Mouse (Mus musculus) liver, embryonic 16.5 days (tissue): ENCODE results near the gene Pik3r6. TPM values are rescaled to one million over a fixed set of nuclear protein-coding genes. Genes with fewer than 3 reads are reported as not detected.

ENCODE experiments used
- ATAC-seq: fragments of 200-750 bp; cut with Nextera tagmentation; 2 replicates; pipeline ENCODE4 v1.8.0; 2017; ENCODE audit warnings: low read depth, mild to moderate bottlenecking, moderate number of reproducible peaks, moderate library complexity
- H3K27ac ChIP-seq: fragments of 300-500 bp; sonication (generic); 2 replicates; pipeline ENCODE4 v1.5.1; 2014; ENCODE audit warnings: mild to moderate bottlenecking, low read length
- H3K27me3 ChIP-seq: fragments of 300-500 bp; sonication (generic); 2 replicates; pipeline ENCODE4 v1.6.1; 2014; ENCODE audit warnings: low read depth, low read length, mixed read lengths; ENCODE audit not compliant: control insufficient read depth, insufficient read depth
- H3K36me3 ChIP-seq: fragments of 300-500 bp; sonication (generic); 2 replicates; pipeline ENCODE4 v1.6.1; 2014; ENCODE audit warnings: mild to moderate bottlenecking; ENCODE audit not compliant: control insufficient read depth, insufficient read depth
- H3K4me1 ChIP-seq: fragments of 300-500 bp; sonication (generic); 2 replicates; pipeline ENCODE4 v1.6.1; 2014; ENCODE audit warnings: low read depth, low read length, mixed read lengths; ENCODE audit not compliant: control insufficient read depth
- H3K4me2 ChIP-seq: fragments of 300-500 bp; sonication (generic); 2 replicates; pipeline ENCODE4 v1.6.1; 2014; ENCODE audit warnings: low read depth, low read length, mixed read lengths
- H3K4me3 ChIP-seq: fragments of 300-500 bp; sonication (generic); 2 replicates; pipeline ENCODE4 v1.5.1; 2014; ENCODE audit warnings: low read depth, mild to moderate bottlenecking, low read length
- H3K9ac ChIP-seq: fragments of 300-500 bp; sonication (generic); 2 replicates; pipeline ENCODE4 v1.6.1; 2014; ENCODE audit warnings: low read depth, low read length
- H3K9me3 ChIP-seq: fragments of 300-500 bp; sonication (generic); replicated peaks from 2 replicates; pipeline ENCODE4 v1.6.1; 2016; ENCODE audit warnings: low read length; ENCODE audit not compliant: control insufficient read depth
- WGBS: fragments of 180-500 bp; shearing (Covaris S2); extraction: QIAGEN DNeasy Blood & Tissue Kit; methylation state at CpG from one replicate; pipeline ENCODE4 v1.1.7; 2014; ENCODE audit not compliant: insufficient replicate concordance; 5-methylcytosine and 5-hydroxymethylcytosine counted together
- polyA plus RNA-seq: library from polyadenylated mRNA; unstranded; fragments of >200 nt; fragmentation: Nextera tagmentation; extraction: Ambion mirVana; gene quantifications from 2 replicates; pipeline ENCODE4 v1.2.1, GENCODE M21; 2015

Pik3r6 gene
- polyA plus RNA-seq, 1 experiment from 2014 or later, result 2.8 TPM

DNA sequence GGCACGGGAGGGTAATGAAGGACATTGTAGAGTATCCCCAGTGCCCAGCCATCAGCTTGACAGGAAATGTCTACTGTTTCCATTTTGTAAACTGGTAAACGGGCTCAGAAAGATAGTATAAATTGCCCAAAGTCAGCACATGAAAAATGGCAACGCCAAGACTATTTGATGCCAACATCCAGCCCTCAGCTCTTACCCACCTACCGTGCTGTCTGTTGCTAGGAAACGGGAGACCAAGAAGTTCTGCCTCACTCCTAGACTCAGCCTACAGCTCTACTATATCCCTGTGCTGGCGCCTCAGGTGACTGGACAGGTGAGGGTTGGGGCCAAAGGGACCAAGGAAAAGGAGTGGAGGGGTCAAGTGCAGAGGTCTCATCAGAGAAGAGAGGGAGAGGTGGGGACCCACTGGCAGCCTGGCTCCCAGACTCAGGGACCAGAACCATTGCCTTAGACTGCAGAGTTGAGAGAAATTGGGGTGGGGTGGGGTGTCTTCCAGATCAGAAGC is 31.2 kb downstream of the Pik3r6 start:
- Histone ChIP-seq H3K9ac (no peak overlapping the region), H3K9me3 (no peaks in the 10 kb centered on the region), H3K36me3 (no peaks in the 10 kb centered on the region), H3K4me3 (no peak overlapping the region), H3K27ac (no peak overlapping the region), H3K27me3 (no peaks in the 10 kb centered on the region), H3K4me2 (no peak overlapping the region), H3K4me1 (no peaks in the 10 kb centered on the region)
- WGBS, result 67% methylated on average over 6 of the region's 6 CpGs
- no peak for ATAC-seq

DNA sequence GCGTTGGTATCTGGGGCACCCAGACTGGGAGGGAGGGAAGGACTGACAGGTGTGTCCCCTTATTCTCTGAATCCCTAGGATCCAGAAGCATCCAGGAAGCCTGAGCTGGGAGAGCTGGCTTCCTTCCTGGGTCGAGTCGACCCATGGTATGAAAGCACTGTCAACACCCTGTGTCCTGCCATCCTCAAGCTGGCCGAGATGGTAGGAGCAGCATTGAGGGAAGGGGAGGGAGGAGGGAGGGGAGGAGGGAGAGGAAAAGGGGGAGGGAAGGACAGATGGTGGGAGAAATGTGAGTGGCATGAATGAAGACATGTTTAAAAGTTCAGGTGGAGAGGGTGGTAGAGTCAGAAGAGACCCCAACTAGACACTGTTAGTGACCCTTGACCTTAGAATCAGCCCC is 33.2 kb downstream of the Pik3r6 start:
- Histone ChIP-seq H3K4me2 (no peak overlapping the region), H3K9me3 (no peaks in the 10 kb centered on the region), H3K4me1 (no peaks in the 10 kb centered on the region; the same call in 1 of the 2 replicates), H3K4me3 (no peak overlapping the region), H3K27me3 (no peaks in the 10 kb centered on the region), H3K36me3 (no peaks in the 10 kb centered on the region), H3K27ac (no peak overlapping the region), H3K9ac (no peak overlapping the region)
- 48% methylated on average over 4 of the region's 4 CpGs for WGBS
- ATAC-seq, result no peak

DNA sequence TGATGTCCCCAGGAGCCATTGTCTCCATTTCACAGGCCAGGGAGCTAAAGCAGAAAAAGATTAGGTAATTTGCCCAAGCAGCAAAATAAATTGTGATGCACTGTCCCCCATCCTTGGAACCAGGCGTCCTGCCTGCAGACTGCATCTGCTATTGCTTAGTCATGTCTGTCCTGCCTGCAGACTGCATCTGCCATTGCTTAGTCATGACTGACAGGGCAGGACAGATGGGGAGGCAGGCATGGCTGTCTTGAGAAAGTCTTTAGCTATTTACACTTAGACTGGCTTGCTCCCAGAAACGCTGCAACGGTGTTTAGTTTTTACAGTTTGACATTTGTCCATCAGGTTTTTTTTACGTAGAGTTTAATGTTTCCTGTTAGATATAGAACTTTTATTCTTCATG is 33.6 kb downstream of the Pik3r6 start:
- H3K27me3 ChIP-seq, result no peaks in the 10 kb centered on the region
- H3K27ac ChIP-seq, result no peak overlapping the region
- no peak overlapping the region for H3K4me3 ChIP-seq
- no peak for ATAC-seq
- no peak overlapping the region for H3K4me2 ChIP-seq
- H3K9me3 ChIP-seq, result no peaks in the 10 kb centered on the region
- H3K36me3 ChIP-seq, result no peaks in the 10 kb centered on the region
- WGBS, result 52% methylated on average over 4 of the region's 4 CpGs
- no peak overlapping the region for H3K9ac ChIP-seq
- H3K4me1 ChIP-seq, result no peaks in the 10 kb centered on the region; the same call in 1 of the 2 replicates

DNA sequence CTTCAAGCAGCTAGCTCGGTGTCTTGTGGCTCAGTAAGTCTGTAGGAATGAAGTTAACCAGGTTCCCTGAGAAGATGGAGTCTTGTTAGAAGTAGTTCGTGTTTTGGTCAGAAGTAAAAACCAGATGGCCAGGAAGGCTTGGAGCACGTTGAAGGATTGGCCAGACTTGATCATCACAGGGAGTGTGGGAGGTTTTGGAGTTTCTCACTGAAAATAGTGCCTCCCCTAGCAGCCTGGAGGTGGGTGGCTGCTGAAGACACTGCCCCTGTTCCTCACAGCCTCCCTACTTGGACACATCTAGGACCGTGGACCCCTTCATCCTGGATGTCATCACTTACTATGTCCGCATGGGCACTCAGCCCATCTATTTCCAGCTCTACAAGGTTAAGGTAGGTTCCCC is 36.8 kb downstream of the Pik3r6 start:
- H3K36me3 ChIP-seq, result no peaks in the 10 kb centered on the region
- no peaks in the 10 kb centered on the region for H3K27me3 ChIP-seq
- ATAC-seq, result no peak
- H3K9ac ChIP-seq, result no peak overlapping the region
- H3K4me1 ChIP-seq, result no peaks in the 10 kb centered on the region; the same call in 1 of the 2 replicates
- no peak overlapping the region for H3K27ac ChIP-seq
- 56% methylated on average over 5 of the region's 5 CpGs for WGBS
- H3K4me3 ChIP-seq, result no peak overlapping the region
- no peak overlapping the region for H3K4me2 ChIP-seq
- no peaks in the 10 kb centered on the region for H3K9me3 ChIP-seq

DNA sequence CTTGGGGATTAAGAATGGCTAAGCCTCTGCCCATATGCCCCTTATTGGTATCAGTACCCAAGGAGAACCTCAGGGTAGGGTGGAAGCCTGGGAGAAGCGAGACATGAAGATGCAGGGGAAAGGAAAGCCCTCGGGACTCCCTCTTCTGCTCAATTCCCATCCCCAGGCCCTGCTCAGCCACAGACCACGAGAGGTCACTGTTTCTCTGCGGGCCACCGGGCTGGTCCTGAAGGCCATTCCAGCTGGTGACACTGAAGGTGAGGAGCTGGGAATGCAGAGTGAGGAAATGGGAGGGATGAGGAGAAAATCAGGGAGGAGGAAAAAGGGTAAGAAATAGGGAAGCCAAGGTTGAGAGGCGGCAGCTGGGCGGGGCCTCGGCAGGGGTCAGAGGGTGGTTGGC is 41.7 kb downstream of the Pik3r6 start:
- Histone ChIP-seq H3K27me3 (no peaks in the 10 kb centered on the region), H3K27ac (no peak overlapping the region), H3K9me3 (no peaks in the 10 kb centered on the region), H3K36me3 (no peaks in the 10 kb centered on the region), H3K9ac (no peak overlapping the region), H3K4me3 (no peak overlapping the region), H3K4me2 (no peak overlapping the region), H3K4me1 (no peaks in the 10 kb centered on the region; the same call in 1 of the 2 replicates)
- no peak for ATAC-seq
- WGBS, result 28% methylated on average over 8 of the region's 8 CpGs

DNA sequence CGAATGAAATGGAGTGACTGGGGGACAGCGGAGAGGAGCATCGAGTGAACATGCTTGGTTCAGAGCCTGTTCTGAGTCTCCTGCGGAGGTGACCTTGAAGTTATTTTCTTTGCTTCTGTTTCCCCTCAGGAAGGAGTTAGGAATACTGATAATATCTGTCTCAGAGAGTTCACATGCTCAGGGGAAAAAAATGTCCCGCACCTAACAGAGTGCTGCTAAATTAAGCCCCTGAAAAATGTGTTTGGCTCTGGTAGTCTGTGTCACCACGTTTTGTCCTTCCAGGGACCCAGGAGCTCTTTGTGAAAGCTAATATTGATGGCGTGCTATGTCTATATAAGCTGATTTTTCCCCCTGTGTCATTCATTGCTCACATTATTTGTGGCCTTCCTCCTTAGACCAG is 42.4 kb downstream of the Pik3r6 start:
- 44% methylated on average over 7 of the region's 7 CpGs for WGBS
- Histone ChIP-seq H3K36me3 (no peaks in the 10 kb centered on the region), H3K4me3 (no peak overlapping the region), H3K9me3 (no peaks in the 10 kb centered on the region), H3K4me1 (no peaks in the 10 kb centered on the region; the same call in 1 of the 2 replicates), H3K4me2 (no peak overlapping the region), H3K27ac (no peak overlapping the region), H3K27me3 (no peaks in the 10 kb centered on the region), H3K9ac (no peak overlapping the region)
- ATAC-seq, result no peak

DNA sequence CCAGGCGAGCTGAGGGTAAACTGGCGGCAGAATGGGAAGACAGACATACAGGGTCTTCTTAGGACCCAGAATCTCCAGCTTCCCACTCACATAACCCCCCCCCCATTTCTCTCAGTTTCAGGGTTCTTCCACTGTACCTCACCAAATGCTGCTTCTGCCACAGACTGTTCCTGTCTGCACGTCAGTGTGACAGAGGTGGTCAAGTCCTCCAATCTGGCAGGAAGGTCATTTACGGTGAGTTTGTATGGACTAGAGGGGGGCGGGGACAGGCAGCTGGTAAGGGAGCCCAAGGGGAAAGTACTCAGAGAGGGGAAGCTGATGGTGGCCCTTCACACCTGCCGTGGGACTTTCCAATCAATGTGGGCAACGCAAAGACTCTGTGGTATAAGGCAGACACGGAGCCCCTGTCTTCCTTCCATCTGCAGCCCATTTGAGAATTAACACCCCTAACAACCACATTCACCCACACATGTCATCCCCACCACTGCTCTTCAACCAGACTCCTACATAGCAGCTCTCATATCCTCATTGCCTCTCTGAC is 42.9 kb downstream of the Pik3r6 start:
- Histone ChIP-seq H3K4me3 (no peak overlapping the region), H3K9ac (no peak overlapping the region), H3K4me2 (no peak overlapping the region), H3K27ac (no peak overlapping the region), H3K27me3 (no peaks in the 10 kb centered on the region), H3K9me3 (no peaks in the 10 kb centered on the region), H3K4me1 (no peaks in the 10 kb centered on the region; the same call in 1 of the 2 replicates), H3K36me3 (no peaks in the 10 kb centered on the region)
- 63% methylated on average over 8 of the region's 8 CpGs for WGBS
- no peak for ATAC-seq

DNA sequence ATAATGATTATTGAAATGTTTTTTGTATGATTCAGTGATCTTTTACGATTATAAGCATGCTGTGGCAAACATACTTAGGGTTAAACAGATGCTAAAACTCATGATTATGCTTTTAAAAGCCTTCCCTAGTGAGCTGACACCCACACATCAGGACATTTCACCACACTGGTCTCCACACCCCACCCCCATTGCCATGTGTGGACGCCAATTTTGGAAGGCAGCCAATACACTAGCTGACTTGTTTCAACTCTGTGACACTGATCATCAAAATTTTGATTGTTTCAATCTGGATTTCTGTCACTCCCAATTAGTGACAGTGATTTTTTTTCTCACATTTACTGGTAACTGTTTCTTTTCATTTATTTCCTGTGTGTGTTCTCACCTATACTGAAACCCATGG is 44.7 kb downstream of the Pik3r6 start:
- Histone ChIP-seq H3K27me3 (no peaks in the 10 kb centered on the region), H3K36me3 (no peaks in the 10 kb centered on the region), H3K4me1 (no peaks in the 10 kb centered on the region), H3K27ac (no peak overlapping the region), H3K4me2 (no peak overlapping the region), H3K9me3 (no peaks in the 10 kb centered on the region), H3K4me3 (no peak overlapping the region), H3K9ac (no peak overlapping the region)
- 37% methylated on average over 2 of the region's 2 CpGs for WGBS
- no peak for ATAC-seq

DNA sequence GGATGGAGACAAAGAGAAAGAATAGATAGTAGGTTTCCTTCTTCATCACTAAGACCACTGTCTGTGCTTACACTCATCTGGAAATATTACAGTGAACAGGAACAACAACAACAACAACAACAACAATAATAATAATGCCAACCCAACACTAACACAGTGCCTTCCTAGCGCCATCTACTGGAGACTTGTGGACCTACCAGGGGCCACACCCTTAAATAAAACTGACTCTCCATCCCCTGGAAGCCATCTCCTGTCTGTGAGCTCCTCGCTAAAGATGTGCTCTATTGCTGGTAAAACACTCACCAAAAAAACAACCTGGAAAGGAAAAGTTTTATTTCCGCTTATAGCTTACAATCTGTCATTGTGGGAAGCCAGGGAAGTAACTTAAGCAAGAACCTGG is 46.8 kb downstream of the Pik3r6 start:
- Histone ChIP-seq H3K27ac (no peak overlapping the region), H3K27me3 (no peaks in the 10 kb centered on the region), H3K9me3 (no peaks in the 10 kb centered on the region), H3K4me2 (no peak overlapping the region), H3K4me3 (no peak overlapping the region), H3K36me3 (no peaks in the 10 kb centered on the region), H3K9ac (no peak overlapping the region), H3K4me1 (no peaks in the 10 kb centered on the region)
- ATAC-seq, result no peak
- WGBS, result 38% methylated on average over 3 of the region's 3 CpGs
